Mouse (Mus musculus) testis, adult 2 months (tissue): ENCODE results near the gene Aloxe3. TPM values are rescaled to one million over a fixed set of nuclear protein-coding genes. Genes with fewer than 3 reads are reported as not detected.

Source experiments
- H3K27ac ChIP-seq: fragments of 200-500 bp; 2 replicates; pipeline ENCODE4 v1.5.1; 2012; ENCODE audit warnings: low read depth, low read length; ENCODE audit not compliant: control insufficient read depth, insufficient read depth
- H3K27me3 ChIP-seq: fragments of 200-500 bp; 2 replicates; pipeline ENCODE4 v1.6.1; 2012; ENCODE audit warnings: mild to moderate bottlenecking, low read length, moderate library complexity; ENCODE audit not compliant: control insufficient read depth, insufficient read depth
- H3K36me3 ChIP-seq: fragments of 200-500 bp; 2 replicates; pipeline ENCODE4 v1.6.1; 2012; ENCODE audit warnings: mild to moderate bottlenecking, low read length; ENCODE audit not compliant: control insufficient read depth, insufficient read depth
- H3K4me1 ChIP-seq: fragments of 200-500 bp; 2 replicates; pipeline ENCODE4 v1.6.1; 2012; ENCODE audit warnings: low read length; ENCODE audit not compliant: control insufficient read depth, insufficient read depth
- H3K4me3 ChIP-seq: fragments of 200-500 bp; 2 replicates; pipeline ENCODE4 v1.5.1; 2012; ENCODE audit warnings: low read depth, mild to moderate bottlenecking, low read length, moderate library complexity, mixed read lengths; ENCODE audit not compliant: control insufficient read depth
- CTCF ChIP-seq: fragments of 200-500 bp; IDR thresholded peaks from 2 replicates; pipeline ENCODE4 v1.5.1; 2012; ENCODE audit warnings: low read depth, mild to moderate bottlenecking, inconsistent platforms, low read length, moderate library complexity; ENCODE audit not compliant: control insufficient read depth, insufficient read depth, insufficient replicate concordance
- POLR2A ChIP-seq: fragments of 200-500 bp; IDR thresholded peaks from 2 replicates; pipeline ENCODE4 v1.6.1; 2012; ENCODE audit warnings: low read depth, mild to moderate bottlenecking, inconsistent platforms, low read length, moderate library complexity; ENCODE audit not compliant: control insufficient read depth
- polyA plus RNA-seq: library from polyadenylated mRNA; depleted of rRNA; stranded (reverse); fragments of >200 nt; gene quantifications from 2 replicates; pipeline ENCODE4 v1.2.3, GENCODE M21; 2012

Aloxe3 gene
- polyA plus RNA-seq, 1 experiment, result 6.1 TPM

DNA sequence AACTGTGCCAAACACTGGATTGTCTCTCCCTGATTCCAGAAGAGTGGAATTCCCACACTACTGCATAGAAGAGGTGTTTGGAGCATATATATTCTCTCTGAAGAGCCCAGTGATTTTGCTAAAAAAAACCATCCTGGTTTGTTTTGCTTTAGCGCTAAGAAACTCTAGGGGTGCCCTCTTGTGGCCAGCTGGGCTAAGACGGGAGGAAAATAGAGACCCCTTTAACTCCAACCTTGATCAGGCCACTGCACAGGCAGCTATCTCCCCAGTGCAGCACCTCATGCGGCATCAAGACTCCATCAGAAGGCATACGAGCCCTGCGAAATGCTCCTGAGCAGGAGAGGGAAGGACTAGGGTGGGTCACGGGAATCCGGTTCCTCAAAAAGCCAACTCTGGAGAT is 24.7 kb downstream of the Aloxe3 start:
- Histone ChIP-seq H3K4me3 (no peak overlapping the region), H3K36me3 (no peaks in the 10 kb centered on the region), H3K27me3 (no peaks in the 10 kb centered on the region), H3K27ac (no peak overlapping the region), H3K4me1 (no peaks in the 10 kb centered on the region)
- no peak for TF ChIP-seq POLR2A
- 0 out of 2 replicates have a peak, but pooled peaks have one; percentile 22 for TF ChIP-seq CTCF

DNA sequence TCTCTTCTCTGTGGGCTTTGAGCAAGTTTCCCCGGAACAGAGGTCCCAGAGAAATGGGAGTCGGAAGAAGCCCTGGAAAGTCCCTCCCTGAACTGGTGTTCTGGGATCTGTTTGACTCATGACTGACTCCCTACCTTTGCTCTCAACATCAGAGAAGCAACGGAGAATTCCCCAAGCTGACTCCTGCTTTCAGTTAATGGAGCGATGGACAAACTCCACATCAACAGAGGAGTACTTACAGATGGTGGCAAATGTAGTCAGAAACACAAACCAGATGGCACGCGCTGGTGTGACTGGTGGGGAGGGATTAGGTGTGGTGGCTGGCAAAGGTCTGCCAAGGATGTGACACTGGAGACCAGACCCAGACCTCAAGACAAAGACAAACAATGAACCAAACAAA is 25.3 kb downstream of the Aloxe3 start:
- Histone ChIP-seq H3K27me3 (no peaks in the 10 kb centered on the region), H3K4me3 (no peak overlapping the region), H3K36me3 (no peaks in the 10 kb centered on the region), H3K27ac (no peak overlapping the region), H3K4me1 (no peaks in the 10 kb centered on the region)
- no peak for TF ChIP-seq POLR2A
- no peak for TF ChIP-seq CTCF

DNA sequence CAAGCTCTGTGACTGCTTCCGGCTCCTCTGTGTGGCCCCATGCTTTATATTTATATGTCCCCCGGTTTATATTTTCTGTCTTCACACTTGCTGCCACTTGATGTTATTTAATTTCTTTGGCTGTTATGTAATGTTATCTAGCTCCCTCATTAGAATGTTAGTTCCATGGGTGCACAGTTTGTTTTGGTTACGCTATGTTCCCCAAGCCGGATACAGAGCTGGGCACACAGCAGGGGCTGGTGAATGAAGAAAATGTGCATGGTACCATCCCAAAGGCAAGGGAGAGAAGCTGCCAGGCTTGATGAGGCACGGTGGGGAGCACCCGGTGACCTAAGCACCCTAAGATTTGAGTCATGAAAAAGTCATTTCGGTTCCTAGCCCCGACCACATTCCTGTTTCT is 28.1 kb downstream of the Aloxe3 start:
- H3K36me3 ChIP-seq, result no peaks in the 10 kb centered on the region
- peaks cover 5% of the 10 kb centered on the region for H3K4me1 ChIP-seq
- H3K4me3 ChIP-seq, result no peak overlapping the region
- TF ChIP-seq CTCF (no peak), POLR2A (no peak)
- H3K27ac ChIP-seq, result no peak overlapping the region
- H3K27me3 ChIP-seq, result no peaks in the 10 kb centered on the region

DNA sequence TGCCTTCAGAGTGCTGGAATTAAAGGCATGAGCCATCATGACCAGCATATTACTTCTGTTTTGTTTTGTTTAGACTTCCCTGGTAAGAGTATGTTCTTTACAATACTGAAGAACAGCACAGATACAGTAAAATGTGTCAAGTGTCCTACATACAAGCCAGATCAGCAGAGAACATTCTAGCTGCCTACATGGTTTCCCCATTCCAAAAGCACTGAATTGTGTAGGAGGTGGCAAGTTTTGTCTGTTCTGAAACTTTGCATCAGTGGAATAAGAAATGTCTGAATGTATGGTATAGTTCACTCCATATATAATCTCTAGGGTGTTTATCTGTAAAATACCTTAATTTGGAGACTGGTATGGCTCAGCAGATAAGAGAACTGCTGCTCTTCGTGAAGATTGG is 29.7 kb downstream of the Aloxe3 start:
- no peaks in the 10 kb centered on the region for H3K27me3 ChIP-seq
- no peaks in the 10 kb centered on the region for H3K36me3 ChIP-seq
- no peak overlapping the region for H3K4me3 ChIP-seq
- H3K27ac ChIP-seq, result no peak overlapping the region
- TF ChIP-seq POLR2A (no peak), CTCF (no peak)
- H3K4me1 ChIP-seq, result peaks cover 5% of the 10 kb centered on the region

DNA sequence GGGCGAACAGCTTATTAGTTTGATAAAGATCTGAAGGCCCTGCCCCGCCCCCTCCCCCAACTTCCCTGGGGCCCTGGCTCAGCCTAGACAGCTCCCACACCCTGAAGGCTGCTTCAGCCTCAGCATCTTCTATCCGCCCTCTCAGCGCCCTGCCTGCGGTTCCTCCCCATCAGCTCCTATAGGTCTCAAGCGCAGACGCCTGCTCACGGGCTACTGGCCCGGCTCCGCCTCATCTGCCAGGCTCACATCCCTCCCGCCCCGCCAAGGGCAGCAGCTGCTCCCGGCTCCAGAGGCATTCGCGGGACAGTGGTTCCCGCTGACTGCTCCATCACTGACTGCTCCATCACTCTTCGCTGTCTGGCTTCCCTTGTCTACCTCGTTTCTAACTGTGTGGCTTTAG is 31.1 kb downstream of the Aloxe3 start, which contains the start of gene Alox12b:
TSS of gene Alox12b (plus strand) at position 190 of the 400 bp plus-strand sequence.
- no peaks in the 10 kb centered on the region for H3K36me3 ChIP-seq
- TF ChIP-seq POLR2A (no peak), CTCF (no peak)
- peak within 1 kb of the TSS; percentile 17; the same call in 1 of the 2 replicates for H3K4me3 ChIP-seq
- H3K27me3 ChIP-seq, result no peaks in the 10 kb centered on the region
- no peak within 1 kb of the TSS for H3K27ac ChIP-seq
- peaks cover 5% of the 10 kb centered on the region for H3K4me1 ChIP-seq

DNA sequence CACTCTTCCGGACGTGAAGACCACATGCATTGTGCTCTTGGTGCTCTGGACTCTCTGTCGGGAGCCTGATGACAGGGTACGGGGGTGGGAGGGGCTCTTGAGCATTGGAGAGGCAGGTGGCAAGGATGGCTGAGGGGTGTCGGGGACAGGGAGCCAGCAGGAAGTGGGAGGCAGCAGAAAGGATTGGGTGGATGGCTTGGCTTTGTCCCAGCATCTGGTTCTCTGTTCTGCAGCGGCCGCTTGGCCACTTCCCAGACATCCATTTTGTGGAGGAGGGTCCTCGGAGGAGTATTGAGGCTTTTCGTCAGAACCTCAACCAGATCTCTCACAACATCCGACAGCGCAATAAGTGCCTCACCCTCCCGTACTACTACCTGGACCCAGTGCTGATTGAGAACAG is 43.6 kb downstream of the Aloxe3 start:
- TF ChIP-seq POLR2A (no peak), CTCF (no peak)
- Histone ChIP-seq H3K27ac (no peak overlapping the region), H3K4me1 (peaks cover 10% of the 10 kb centered on the region), H3K4me3 (no peak overlapping the region), H3K27me3 (no peaks in the 10 kb centered on the region), H3K36me3 (no peaks in the 10 kb centered on the region)

DNA sequence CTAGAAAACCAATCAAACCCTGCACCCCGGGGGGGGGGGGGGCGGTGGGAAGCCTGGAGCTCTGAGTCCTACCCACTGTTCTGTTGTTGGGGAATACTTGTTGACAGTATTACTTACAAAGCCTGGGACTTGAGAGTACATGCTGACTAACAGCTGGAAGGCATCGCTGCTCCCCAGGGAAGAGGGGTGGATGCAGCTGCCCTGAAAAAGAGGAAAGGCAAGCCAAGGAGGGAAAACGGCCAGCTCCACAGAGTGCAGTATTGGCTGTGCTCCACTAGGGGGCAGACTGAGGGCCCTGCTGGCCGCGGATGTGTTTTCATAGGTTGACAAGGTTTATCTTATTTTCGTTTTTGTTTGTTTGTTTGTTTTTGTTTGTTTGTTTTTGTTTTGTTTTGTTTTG is 45.9 kb downstream of the Aloxe3 start:
- peaks cover 5% of the 10 kb centered on the region for H3K4me1 ChIP-seq
- TF ChIP-seq POLR2A (no peak), CTCF (peak; percentile 96)
- H3K36me3 ChIP-seq, result no peaks in the 10 kb centered on the region
- no peak overlapping the region for H3K27ac ChIP-seq
- H3K4me3 ChIP-seq, result no peak overlapping the region
- H3K27me3 ChIP-seq, result no peaks in the 10 kb centered on the region

DNA sequence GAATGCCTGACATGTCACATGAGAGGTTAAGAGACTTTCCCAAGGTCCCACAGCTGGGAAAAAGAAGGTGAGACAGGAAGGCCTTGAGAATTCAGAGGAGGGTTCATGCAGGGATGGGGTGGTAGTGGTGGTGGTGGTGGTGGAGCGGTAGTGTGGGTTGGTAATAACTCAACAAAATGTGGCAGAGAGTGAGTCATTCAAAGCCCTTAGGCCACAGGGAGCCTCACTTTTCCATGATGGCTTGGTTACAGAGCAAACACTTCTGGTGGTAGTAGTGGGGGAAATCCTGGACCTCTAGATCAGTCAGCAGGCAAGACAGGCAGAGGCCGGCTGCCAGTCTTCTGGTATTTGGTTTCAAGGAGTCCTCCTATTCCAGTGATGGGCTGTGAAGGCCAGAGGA is 46.9 kb downstream of the Aloxe3 start:
- Histone ChIP-seq H3K4me1 (peaks cover 4% of the 10 kb centered on the region), H3K27me3 (no peaks in the 10 kb centered on the region)
- TF ChIP-seq POLR2A, result no peak
- no peak for TF ChIP-seq CTCF

DNA sequence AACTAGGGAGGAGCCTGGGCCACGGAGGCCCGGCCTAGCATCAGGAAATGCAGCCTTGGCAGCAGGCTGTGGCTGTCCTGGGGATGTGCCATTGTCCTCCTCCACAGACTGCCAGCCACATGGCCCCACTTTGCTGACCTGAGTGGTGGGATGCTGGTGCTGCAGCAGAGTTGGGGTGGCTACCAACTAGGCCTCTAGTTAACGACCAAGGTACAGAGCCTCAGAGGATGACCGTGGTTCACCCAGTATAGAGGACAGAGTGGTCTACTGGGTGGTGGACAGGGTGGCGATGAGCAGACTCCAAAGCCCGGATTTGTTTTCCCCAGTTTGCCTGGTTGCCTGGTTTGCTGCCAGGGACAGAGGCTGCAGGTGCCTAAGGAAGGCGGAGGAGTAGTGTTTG is 49.0 kb downstream of the Aloxe3 start:
- TF ChIP-seq POLR2A, result no peak
- TF ChIP-seq CTCF, result no peak
- H3K4me1 ChIP-seq, result peaks cover 4% of the 10 kb centered on the region
- H3K27ac ChIP-seq, result no peak overlapping the region
- no peaks in the 10 kb centered on the region for H3K27me3 ChIP-seq
- H3K4me3 ChIP-seq, result no peak overlapping the region
- H3K36me3 ChIP-seq, result no peaks in the 10 kb centered on the region

More for the DNA sequence above, 46.9 kb downstream of the Aloxe3 start:
- Histone ChIP-seq H3K4me3 (no peak overlapping the region), H3K27ac (no peak overlapping the region), H3K36me3 (no peaks in the 10 kb centered on the region)
